Mouse (Mus musculus) midbrain, postnatal 0 days (tissue): ENCODE measurements around the gene Rin1. TPM values are rescaled to one million over a fixed set of nuclear protein-coding genes. Genes with fewer than 3 reads are reported as not detected.

Experiments used
- ATAC-seq: fragments of 200-750 bp; cut with Nextera tagmentation; 2 replicates; pipeline ENCODE4 v1.8.0; 2017; ENCODE audit warnings: moderate number of reproducible peaks, mild to moderate bottlenecking, moderate TSS enrichment, moderate library complexity; ENCODE audit not compliant: low FRiP score
- DNase-seq: peaks from one replicate; pipeline ENCODE4 v3.0.0-alpha.2; 2015; ENCODE audit warnings: low spot score
- H3K27ac ChIP-seq: fragments of 300-500 bp; sonication (generic); 2 replicates; pipeline ENCODE4 v1.5.1; 2014; ENCODE audit warnings: low read depth, mild to moderate bottlenecking, low read length, mixed read lengths
- H3K27me3 ChIP-seq: fragments of 300-500 bp; sonication (generic); 2 replicates; pipeline ENCODE4 v1.6.1; 2014; ENCODE audit warnings: low read length, control low read depth, mixed read lengths; ENCODE audit not compliant: insufficient read depth
- H3K36me3 ChIP-seq: fragments of 300-500 bp; sonication (generic); 2 replicates; pipeline ENCODE4 v1.6.1; 2014; ENCODE audit warnings: low read length, control low read depth, mixed read lengths; ENCODE audit not compliant: insufficient read depth
- H3K4me1 ChIP-seq: fragments of 300-500 bp; sonication (generic); 2 replicates; pipeline ENCODE4 v1.6.1; 2014; ENCODE audit warnings: mild to moderate bottlenecking, control low read depth, antibody characterized with exemption, low read length, mixed read lengths; ENCODE audit not compliant: insufficient read depth
- H3K4me2 ChIP-seq: fragments of 300-500 bp; sonication (generic); 2 replicates; pipeline ENCODE4 v1.6.1; 2014; ENCODE audit warnings: low read depth, mild to moderate bottlenecking, low read length, mixed read lengths; ENCODE audit not compliant: poor library complexity, severe bottlenecking
- H3K4me3 ChIP-seq: fragments of 300-500 bp; sonication (generic); 2 replicates; pipeline ENCODE4 v1.5.1; 2014; ENCODE audit warnings: low read depth, mild to moderate bottlenecking, low read length, moderate library complexity
- H3K9ac ChIP-seq: fragments of 300-500 bp; sonication (generic); replicated peaks from 2 replicates; pipeline ENCODE4 v1.6.1; 2014; ENCODE audit warnings: mild to moderate bottlenecking, low read length, moderate library complexity, mixed read lengths; ENCODE audit not compliant: poor library complexity, severe bottlenecking
- H3K9me3 ChIP-seq: fragments of 300-500 bp; sonication (generic); 2 replicates; pipeline ENCODE4 v1.6.1; 2016; ENCODE audit warnings: low read length, control low read depth
- CTCF ChIP-seq: IDR thresholded peaks from 2 replicates; pipeline ENCODE4 v1.5.1; 2016; ENCODE audit warnings: antibody characterized with exemption, mild to moderate bottlenecking
- WGBS: fragments of 180-500 bp; shearing (Covaris S2); extraction: QIAGEN DNeasy Blood & Tissue Kit; methylation state at CpG from one replicate; pipeline ENCODE4 v1.1.7; 2014; 5-methylcytosine and 5-hydroxymethylcytosine counted together
- polyA plus RNA-seq: library from polyadenylated mRNA; unstranded; fragments of >200 nt; fragmentation: Nextera tagmentation; extraction: Ambion mirVana; gene quantifications from 2 replicates; pipeline ENCODE4 v1.2.1, GENCODE M21; 2015
- total RNA-seq: library from RNA; depleted of rRNA; stranded (reverse); fragments of >200 nt; gene quantifications from 2 replicates; pipeline ENCODE4 v1.2.3, GENCODE M21; 2014

Gene Rin1
- total and polyA plus RNA-seq, 2 experiments from 2014 or later, result 0.96 to 4.3 TPM

DNA sequence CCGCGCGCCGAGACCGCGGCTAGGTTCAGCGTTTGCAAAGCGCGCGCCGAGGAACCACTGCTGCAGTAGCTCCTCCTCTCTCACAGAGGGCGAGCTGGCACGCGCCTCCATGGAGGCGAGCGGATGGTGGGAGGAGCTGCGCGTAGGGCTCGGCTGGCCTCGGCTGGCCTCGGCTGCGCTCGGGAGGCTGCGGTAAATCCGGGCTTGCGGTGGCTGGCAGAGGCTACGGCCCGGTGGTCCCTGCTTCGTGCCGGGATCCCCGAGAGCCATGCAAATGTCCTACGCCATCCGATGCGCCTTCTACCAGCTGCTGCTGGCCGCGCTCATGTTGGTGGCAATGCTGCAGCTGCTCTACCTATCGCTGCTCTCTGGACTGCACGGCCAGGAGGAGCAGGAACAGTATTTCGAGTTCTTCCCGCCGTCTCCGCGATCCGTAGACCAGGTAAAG lies 11.5 kb upstream of the Rin1 start, which contains the start of the genes B4gat1 and AC124502.3:
Gene B4gat1 (plus strand): TSS at position 118 of the 448 bp plus-strand sequence.
Gene AC124502.3 (plus strand): TSS at position 183 of the 448 bp plus-strand sequence.
- peak; percentile 69 for TF ChIP-seq CTCF
- Histone ChIP-seq H3K4me3 (peak within 1 kb of the TSS; percentile 82), H3K36me3 (peaks cover 9% of the 10 kb centered on the region), H3K9me3 (no peaks in the 10 kb centered on the region), H3K4me1 (peaks cover 15% of the 10 kb centered on the region), H3K27me3 (no peaks in the 10 kb centered on the region), H3K9ac (peak within 1 kb of the TSS; percentile 71), H3K27ac (peak within 1 kb of the TSS; percentile 82), H3K4me2 (peak within 1 kb of the TSS; percentile 96)
- DNase-seq (peak; percentile 97), ATAC-seq (peak; percentile 92)
- under 1% methylated on average over 31 of the region's 44 CpGs for WGBS

DNA sequence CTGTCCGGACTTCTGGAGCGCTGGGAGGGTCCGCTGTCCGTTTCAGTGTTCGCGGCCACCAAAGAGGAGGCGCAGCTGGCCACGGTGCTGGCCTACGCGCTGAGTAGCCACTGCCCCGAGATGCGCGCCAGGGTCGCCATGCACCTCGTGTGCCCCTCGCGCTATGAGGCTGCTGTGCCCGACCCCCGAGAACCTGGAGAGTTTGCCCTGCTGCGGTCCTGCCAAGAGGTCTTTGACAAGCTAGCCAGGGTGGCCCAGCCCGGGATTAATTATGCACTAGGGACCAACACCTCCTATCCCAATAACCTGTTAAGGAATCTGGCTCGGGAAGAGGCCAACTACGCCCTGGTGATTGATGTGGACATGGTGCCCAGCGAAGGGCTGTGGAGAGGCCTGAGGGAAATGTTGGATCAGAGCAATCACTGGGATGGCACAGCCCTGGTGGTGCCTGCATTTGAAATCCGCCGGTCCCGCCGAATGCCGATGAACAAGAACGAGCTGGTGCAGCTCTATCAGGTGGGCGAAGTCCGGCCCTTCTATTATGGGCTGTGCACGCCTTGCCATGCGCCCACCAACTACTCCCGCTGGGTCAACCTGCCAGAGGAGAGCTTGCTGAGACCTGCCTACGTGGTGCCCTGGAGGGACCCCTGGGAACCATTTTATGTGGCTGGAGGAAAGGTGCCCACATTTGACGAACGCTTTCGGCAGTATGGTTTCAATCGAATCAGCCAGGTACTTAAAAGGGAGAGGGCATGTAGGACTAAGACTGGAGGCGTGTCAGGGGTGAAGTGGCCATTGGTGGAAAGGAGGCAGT lies 10.8 kb upstream of the Rin1 start:
- Histone ChIP-seq H3K9me3 (no peaks in the 10 kb centered on the region), H3K4me1 (peaks cover 15% of the 10 kb centered on the region), H3K9ac (peak overlapping the region; percentile 71), H3K4me3 (peak overlapping the region; percentile 82), H3K27ac (peak overlapping the region; percentile 82), H3K4me2 (peak overlapping the region; percentile 96), H3K36me3 (peaks cover 9% of the 10 kb centered on the region), H3K27me3 (no peaks in the 10 kb centered on the region)
- TF ChIP-seq CTCF, result no peak
- WGBS, result 10% methylated on average over 41 of the region's 41 CpGs
- ATAC-seq (peak; percentile 55; the same call in 1 of the 2 replicates), DNase-seq (peak; percentile 16)

DNA sequence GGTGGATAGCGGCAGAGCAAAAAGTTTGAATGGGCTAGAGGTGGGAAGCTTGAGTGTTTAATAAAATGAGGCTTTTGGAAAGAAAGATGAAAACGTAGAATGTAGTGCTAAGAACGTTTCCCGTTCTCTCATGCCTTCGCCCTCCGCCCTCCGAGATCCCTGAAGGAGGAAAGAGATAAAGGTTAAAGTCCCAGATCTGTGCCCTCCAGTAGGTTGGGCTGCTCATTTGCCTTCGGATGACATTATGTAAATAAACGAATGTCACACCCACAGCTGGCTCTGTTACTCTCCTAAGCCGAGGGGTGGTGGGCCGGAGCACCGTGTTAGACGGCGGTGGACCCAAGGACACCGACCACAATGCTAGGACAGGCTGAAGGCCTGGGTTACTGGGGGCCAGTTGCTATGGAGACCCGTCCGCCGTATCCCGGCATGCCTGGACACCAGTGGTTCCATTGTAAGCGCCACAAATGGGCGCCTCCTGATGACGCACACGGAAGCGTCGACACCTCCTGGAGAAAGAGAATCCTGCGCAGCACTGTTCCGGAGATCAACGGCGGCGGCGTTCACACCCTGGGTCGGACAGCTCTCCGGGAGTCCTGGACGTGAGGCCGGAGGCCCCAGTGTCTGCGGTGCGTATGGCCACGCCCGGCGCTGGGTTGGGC lies 9.3 kb upstream of the Rin1 start, which contains the start of gene Brms1:
Gene Brms1 (plus strand): TSS at position 493 of the 662 bp plus-strand sequence.
- TF ChIP-seq CTCF, result peak; percentile 11; the same call in 1 of the 2 replicates
- H3K9me3 ChIP-seq, result no peaks in the 10 kb centered on the region
- no peaks in the 10 kb centered on the region for H3K27me3 ChIP-seq
- H3K4me3 ChIP-seq, result peak within 1 kb of the TSS; percentile 82
- DNase-seq (peak; percentile 96), ATAC-seq (peak; percentile 61)
- H3K36me3 ChIP-seq, result peaks cover 12% of the 10 kb centered on the region
- peaks cover 15% of the 10 kb centered on the region for H3K4me1 ChIP-seq
- WGBS, result 6% methylated on average over 40 of the region's 40 CpGs
- peak within 1 kb of the TSS; percentile 96 for H3K4me2 ChIP-seq
- peak within 1 kb of the TSS; percentile 76 for H3K9ac ChIP-seq
- 0 out of 2 replicates have a peak within 1 kb of the TSS, but pooled peaks have one; percentile 3 for H3K27ac ChIP-seq

- Histone ChIP-seq H3K4me3 (peak overlapping the region; percentile 82), H3K4me2 (peak overlapping the region; percentile 96), H3K9ac (peak overlapping the region; percentile 76), H3K9me3 (no peaks in the 10 kb centered on the region), H3K27me3 (no peaks in the 10 kb centered on the region), H3K27ac (0 out of 2 replicates have a peak overlapping the region, but pooled peaks have one; percentile 3), H3K4me1 (peaks cover 15% of the 10 kb centered on the region), H3K36me3 (peaks cover 18% of the 10 kb centered on the region)
- no peak for TF ChIP-seq CTCF
- WGBS, result 2% methylated on average over 16 of the region's 16 CpGs
- DNase-seq (no peak), ATAC-seq (no peak)
Measured at GRCm38 (mm10) chr19:5041588-5041987, 8.7 kb upstream of the Rin1 start.

GRCm38 (mm10) chr19:5045531-5045930 lies 4.8 kb upstream of the Rin1 start:
- Histone ChIP-seq H3K27ac (no peak overlapping the region), H3K9me3 (no peaks in the 10 kb centered on the region), H3K9ac (no peak overlapping the region), H3K4me1 (peaks cover 12% of the 10 kb centered on the region), H3K36me3 (peaks cover 43% of the 10 kb centered on the region), H3K27me3 (no peaks in the 10 kb centered on the region), H3K4me3 (no peak overlapping the region), H3K4me2 (no peak overlapping the region)
- 81% methylated on average over 4 of the region's 4 CpGs for WGBS
- no peak for TF ChIP-seq CTCF
- DNase-seq (no peak), ATAC-seq (no peak)
